Mouse (Mus musculus) gonadal fat pad, adult 2 months (tissue): Measurements from ENCODE around the gene Ivl. TPM values are rescaled to one million over a fixed set of nuclear protein-coding genes. Genes with fewer than 3 reads are reported as not detected.

Experiments used
- DNase-seq: peaks from one replicate; pipeline ENCODE4 v3.0.0-alpha.2; 2012; ENCODE audit warnings: low read depth
- polyA plus RNA-seq: library from polyadenylated mRNA; depleted of rRNA; stranded (reverse); fragments of >200 nt; gene quantifications from 2 replicates; pipeline ENCODE4 v1.2.3, GENCODE M21; 2012; rRNA removed

The Ivl gene
- polyA plus RNA-seq = not detected in 2 replicates

DNA sequence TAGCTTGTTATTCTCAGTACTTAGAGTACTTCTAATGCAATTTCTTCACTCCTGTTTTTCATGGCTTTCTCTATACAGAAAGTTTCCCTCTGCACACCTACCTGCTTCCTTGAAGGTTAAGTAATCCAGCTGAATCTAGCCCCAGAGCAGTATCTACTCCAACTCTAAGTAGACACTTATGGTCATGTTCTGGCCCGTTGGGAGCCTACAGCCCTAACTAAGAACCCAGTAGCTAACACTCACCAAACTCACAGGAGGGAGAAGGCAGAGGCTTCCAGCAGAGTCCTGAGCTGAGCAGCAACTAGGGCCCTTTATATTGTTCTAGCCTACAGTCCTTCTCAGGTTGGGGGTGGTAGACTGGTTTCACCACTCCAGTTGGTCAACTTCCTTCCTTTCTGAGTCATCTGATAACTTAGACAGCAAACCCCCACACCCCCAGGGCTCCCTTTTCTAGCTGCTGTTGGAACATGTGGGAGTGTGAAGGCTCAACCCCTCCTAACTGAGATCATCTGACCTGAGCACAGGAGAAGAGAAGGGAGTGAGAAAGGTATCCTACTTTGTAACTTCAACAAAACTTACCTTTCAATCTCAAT is at the start of gene Ivl:
Gene Ivl, minus strand, starts transcription at position 287 of the 593 bp plus-strand sequence.
- DNase-seq = no peak

GRCm38 (mm10) chr3:92621560-92621959 is 48.0 kb upstream of the Ivl start, which contains the start of gene Lce6a:
Lce6a (minus strand) TSS chr3:92621660.
- DNase-seq = no peak

- peak; percentile 79 for DNase-seq
These were observed 36.3 kb upstream of the Ivl start for GRCm38 (mm10) chr3:92609804-92610203.

DNA sequence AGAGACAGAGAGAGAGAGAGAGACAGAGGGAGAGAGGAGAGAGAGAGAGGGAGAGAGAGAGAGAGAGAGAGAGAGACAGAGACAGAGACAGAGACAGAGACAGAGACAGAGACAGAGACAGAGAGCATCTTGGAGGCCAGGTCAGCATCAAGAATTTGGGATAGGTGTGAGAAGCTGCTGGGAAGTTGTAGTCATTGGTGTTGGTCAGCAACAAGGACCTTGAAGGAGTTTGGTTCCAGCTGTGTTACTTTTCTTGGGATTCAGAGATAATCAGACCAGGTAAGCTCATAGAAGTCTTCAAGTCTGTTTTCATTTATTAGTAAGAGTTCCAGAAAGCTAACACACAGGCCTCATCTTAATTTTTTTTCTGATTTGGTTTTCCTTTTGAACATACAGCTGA is 33.9 kb upstream of the Ivl start, which contains the start of gene 2210017I01Rik:
Gene 2210017I01Rik, minus strand, starts transcription at position 101 of the 400 bp plus-strand sequence.
- no peak for DNase-seq

GRCm38 (mm10) chr3:92602169-92602568 is 28.6 kb upstream of the Ivl start:
- no peak for DNase-seq

- no peak for DNase-seq
These were observed 26.9 kb upstream of the Ivl start for GRCm38 (mm10) chr3:92600456-92600855.

- DNase-seq = no peak
These were observed 26.4 kb upstream of the Ivl start for GRCm38 (mm10) chr3:92599973-92600372.

DNA sequence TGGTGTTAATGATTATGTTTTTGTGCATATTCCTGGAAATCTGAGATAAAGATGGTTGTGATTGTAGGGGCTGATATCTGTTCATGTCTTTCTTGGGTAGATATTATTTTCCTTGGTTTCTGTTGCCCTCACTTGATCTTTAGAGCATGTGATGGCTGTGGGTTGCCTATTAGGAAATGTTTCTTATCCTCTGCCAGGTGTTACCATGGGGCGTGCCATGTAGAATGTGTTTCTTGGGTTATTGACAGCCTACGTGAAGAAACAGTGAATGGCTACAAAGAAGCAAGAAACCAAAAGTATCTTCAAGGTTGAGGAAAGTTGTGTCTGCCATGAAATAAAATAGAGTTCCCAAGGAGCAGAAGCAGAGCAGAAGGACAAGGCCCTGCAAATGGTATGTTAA is 24.9 kb upstream of the Ivl start:
- DNase-seq = peak; percentile 58

- DNase-seq = no peak
These were observed 15.3 kb upstream of the Ivl start, which contains the start of gene Smcp for GRCm38 (mm10) chr3:92588858-92589257. Smcp (minus strand) TSS chr3:92588997.

GRCm38 (mm10) chr3:92587190-92587589 is 13.7 kb upstream of the Ivl start:
- no peak for DNase-seq

DNA sequence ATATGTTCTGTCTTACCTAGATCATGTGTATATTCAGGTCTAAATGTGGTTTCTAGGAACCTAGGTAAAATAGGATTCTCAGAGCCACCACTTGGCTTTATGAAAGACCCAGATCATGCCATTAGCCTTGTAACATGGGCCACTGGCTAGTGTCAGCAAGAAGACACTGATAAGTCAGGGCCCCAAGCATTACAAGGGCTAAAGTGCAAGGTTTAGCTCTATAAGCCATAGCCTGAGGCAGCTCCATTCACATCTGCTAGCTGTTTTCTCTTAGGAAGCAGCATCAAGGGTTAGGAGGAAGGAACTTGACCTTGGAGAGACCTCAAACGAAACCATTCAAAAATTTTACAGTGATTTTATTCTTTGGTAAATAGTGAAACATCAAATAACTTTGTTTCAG is 11.5 kb upstream of the Ivl start:
- no peak for DNase-seq

DNA sequence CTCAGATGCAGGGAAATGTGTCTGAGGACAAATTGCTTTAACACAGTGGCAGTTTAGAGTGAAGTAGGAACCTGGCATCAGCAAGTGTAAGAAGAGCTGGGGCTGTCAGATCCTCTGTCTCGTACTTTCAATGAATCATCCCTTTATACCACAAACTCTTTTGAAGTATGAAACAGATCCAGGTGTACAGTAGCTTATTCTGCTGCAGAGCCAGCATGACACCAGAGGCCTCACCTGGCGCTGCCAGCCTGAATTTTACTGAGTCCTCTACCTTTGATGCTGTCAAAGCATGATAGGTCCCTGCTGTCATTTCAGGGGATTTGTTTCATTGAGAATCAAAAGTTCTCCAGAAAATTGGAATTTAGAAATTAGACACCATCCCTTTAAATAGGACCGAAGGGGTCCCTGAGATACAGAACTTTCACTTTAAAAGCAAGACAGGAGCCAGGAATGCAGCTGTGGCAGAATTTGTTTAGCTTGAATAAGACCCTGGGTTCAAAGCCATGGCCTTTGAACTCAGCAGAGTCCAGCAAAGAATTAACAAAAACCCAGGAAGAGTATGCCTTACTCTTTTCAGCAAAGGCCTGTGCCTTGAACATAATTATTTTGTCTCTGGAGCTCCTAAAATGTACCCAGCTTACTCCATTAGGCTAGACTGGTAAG is 9.8 kb upstream of the Ivl start:
- no peak for DNase-seq

DNA sequence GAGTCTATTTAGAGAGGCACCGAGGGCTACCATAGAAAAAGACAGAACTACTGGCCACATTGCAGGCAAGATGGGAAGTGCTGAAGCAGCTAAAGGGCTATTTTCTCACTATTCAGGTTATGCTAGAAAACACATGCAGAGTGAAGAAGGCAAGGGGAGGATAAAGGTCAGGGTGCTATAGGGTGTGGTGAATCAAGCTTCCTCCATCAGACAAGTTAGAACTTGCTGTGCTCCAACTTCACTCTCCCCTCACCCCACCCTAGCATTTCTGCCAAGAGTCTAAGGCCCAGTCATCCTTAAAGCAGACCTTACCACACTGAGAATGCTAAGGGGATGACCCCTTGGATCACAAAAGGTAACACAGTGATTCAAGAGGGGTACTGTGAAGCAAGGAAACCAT is 6.0 kb upstream of the Ivl start:
- DNase-seq = no peak

- no peak for DNase-seq
These were observed 5.3 kb upstream of the Ivl start for GRCm38 (mm10) chr3:92578652-92579413.

DNA sequence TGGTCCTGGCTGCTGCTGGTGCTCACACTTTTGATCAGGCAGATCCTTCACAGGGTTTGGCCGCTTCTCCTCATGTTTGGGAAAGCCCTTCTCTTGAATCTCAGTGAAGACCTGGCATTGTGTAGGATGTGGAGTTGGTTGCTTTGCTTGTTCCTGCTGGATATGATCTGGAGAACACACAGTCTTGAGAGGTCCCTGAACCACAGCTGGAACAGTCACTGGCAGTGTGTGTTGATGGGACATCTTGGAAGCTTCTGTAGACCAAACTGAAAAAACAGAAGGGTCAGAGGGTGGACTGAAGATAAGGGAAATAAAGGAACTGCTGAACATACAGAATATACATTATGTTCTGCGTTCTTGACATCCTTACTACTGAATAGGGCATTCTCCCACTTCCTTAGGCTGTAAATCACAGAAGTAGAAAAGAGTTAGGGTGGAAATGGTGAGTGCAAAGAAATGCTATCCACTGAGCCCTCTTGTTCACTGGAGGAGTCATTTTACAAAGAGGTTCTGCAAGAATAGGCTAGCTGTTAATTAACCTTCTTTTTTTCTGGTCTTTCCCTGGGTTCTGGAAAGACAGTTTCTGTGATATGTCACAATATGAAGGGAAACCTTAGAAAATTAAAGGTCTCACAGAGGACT is 900 bp downstream of the Ivl start:
- no peak for DNase-seq

GRCm38 (mm10) chr3:92568752-92569151 is 4.8 kb downstream of the Ivl start:
- no peak for DNase-seq

DNA sequence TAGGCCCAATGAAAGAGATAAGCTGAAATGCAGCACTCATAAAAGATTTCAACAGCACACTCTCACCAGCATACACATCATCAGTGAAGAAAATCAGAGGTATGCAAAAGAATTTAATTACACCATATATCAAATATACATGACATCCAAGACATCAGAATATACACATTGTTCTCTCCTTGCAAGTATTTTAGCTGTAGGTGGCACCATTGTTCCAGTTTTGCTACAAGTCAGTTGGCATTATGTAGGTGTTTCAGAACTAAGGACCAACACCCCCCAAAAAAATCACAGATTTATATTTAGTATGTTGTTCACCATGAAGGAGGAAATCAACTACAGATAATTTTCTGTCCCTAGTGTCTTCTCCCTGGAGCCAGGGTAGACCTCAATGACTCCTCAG is 8.1 kb downstream of the Ivl start:
- no peak for DNase-seq

GRCm38 (mm10) chr3:92534411-92534810 is 39.1 kb downstream of the Ivl start, which contains the start of gene 2310046K23Rik:
2310046K23Rik (minus strand) TSS chr3:92534511.
- no peak for DNase-seq
